Mouse (Mus musculus) left cerebral cortex, postnatal 25 days (tissue): ENCODE measurements at regions not wholly inside any gene's neighbourhood (a gene's known extent, or its start where the extent isn't known, plus 50 kb on each side); places are given as distances from the start of the nearest gene placed in this dataset.

ENCODE experiments used
- DNase-seq, 2 experiments: peaks; one replicate each; pipeline ENCODE4 v3.0.0; 2022; ENCODE audit warnings: low spot score in 2 of 2, mixed read lengths in 1 of 2
- intact Hi-C: fragments of 180-260 bp; cut with DNase I; formaldehyde crosslinking; loops from one replicate; pipeline ENCODE4 v1.15.1; 2025
- microRNA-seq, 2 experiments: library from miRNA; unstranded; fragments of <30 nt; microRNA quantifications; one replicate each; pipeline ENCODE4 v1.2.0; 2022

DNA sequence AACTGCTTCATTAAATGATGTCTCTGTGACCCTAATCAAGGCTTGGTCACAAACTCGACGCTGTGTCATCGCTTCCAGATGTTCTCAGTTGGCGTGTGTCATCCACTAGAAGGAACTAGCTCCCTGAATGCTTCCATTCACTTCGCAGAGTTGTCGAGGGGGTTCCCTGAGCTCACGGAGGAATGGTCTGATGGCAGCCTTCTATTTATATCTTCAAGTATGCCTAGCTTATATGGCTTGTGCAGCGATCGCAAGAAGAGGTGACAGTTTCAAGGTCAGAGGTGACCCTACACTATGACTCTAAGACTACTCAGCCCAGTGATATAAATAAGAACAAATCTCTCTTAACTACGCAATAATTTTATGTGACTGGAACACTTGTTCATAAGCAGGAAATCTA lies 126.3 kb downstream of the Nr4a2 start:
- intact Hi-C loops: no loop called here
- DNase-seq: peak in 1 of 2 experiments; percentile 7

DNA sequence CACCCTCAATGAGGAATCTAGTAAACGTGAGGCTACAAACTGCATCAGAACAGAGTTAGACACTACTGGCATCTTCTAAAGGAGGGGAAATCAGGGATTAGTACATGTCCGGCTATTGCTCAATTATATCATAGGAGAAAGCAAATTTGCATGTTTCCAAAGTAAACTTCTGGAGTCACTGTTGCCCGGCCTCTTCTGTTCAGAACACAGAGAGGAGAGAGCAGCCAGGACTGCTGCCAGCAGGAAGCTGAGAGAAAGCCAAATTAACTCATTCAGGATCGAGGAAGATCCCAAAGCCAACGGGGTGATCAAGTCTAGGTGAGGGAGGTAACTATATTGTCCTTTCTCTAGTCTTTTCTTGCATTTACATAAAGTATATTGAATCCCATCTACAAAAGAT lies 131.0 kb downstream of the Nr4a2 start:
- intact Hi-C loops: no loop called here
- DNase-seq: no peak

GRCm38 (mm10) chr2:56991821-56992220 lies 132.0 kb downstream of the Nr4a2 start:
- DNase-seq: no peak
- intact Hi-C loops: no loop called here

DNA sequence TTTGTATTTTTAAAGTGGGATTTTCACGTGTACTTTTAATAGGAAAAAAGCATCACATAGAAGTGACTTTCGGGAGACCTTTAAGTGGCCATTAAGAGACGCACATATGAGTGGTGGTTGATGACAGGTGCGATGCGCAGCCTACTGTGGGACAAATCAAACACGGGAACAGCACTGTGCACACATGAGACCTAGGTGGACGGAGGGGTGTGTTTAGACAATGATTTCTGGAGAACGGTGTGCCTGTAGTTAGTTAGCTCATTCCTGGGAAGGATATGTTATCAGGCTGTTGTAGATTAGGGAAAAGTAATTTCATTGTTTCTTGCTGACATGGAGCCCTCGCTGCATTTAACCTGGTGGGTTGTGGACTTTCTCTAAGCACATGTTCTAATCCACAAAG lies 133.0 kb downstream of the Nr4a2 start:
- DNase-seq: no peak
- intact Hi-C loops: no loop called here

DNA sequence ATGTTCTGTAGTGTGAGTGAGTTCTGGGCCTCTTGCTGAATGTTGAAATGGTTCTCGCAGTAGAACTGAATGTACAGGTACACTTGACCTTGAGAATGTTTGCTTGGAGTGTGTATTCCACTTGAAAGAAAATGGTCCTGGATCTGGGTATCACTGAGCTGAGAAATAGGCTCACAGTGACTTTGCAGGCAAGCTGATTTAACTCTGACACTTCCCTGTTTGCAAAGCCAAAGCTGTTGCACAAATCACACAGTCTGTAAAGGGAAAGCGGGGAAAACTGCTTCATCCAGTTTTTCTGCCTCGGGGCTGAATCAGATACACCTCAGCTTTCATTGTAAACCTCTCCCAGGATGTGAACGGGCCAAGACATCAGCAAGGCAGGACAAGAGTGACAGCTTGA lies 140.6 kb downstream of the Nr4a2 start:
- intact Hi-C loops: no loop called here
- no peak for DNase-seq

DNA sequence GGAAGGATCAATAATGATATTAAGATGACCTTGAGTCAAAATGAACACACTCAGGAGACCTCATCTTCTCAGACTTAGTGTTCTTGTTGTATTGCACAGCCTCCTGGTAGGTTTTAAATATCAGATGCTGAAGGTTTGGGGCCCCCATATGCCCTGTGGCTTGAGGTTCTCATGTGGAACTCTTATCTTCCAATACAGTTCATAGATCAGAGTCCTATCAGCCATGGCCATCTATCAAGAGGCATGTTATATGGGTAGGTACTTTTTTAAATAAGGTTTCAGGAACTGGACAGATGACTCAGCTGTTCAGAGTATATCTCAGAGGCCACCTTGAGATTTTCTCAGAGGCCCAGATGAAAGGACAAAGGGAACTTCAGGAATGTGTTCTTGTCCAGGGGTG lies 143.2 kb downstream of the Nr4a2 start:
- intact Hi-C loops: no loop called here

GRCm38 (mm10) chr2:56975680-56976079 lies 148.1 kb downstream of the Nr4a2 start:
- intact Hi-C loops: no loop called here
- DNase-seq: no peak

More for the DNA sequence above, 143.2 kb downstream of the Nr4a2 start:
- DNase-seq: no peak

GRCm38 (mm10) chr2:56963937-56964695 lies 159.7 kb downstream of the Nr4a2 start:
- DNase-seq: no peak
- intact Hi-C loops: no loop called here

- DNase-seq: no peak
- intact Hi-C loops: no loop called here
Observed at GRCm38 (mm10) chr2:56959695-56960094, 164.1 kb downstream of the Nr4a2 start.

- intact Hi-C loops: no loop called here
- no peak for DNase-seq
Observed at GRCm38 (mm10) chr2:56953337-56953736, 170.5 kb downstream of the Nr4a2 start.

DNA sequence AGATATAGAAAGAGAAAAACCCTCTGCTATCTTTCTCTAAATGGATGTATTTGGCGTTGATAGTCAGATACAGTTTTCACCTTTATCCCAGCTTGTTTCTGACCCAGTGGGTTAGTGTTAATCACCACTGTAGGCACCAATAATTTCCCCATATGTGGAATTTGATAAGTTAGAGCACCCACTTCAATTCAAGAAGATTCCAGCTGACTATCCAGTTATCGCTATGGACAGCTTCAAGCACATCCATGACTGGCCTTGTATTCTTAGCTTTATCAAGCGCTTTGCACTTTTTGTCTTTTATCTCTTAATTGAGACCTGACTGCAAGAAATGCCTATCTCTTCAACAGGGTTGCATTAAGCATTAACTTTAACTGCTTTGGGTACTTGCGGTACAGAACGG lies 211.3 kb downstream of the Nr4a2 start:
- intact Hi-C loops: no loop called here
- DNase-seq: no peak

GRCm38 (mm10) chr2:56909096-56909865 lies 214.5 kb downstream of the Nr4a2 start:
- no peak for DNase-seq
- intact Hi-C loops: no loop called here

DNA sequence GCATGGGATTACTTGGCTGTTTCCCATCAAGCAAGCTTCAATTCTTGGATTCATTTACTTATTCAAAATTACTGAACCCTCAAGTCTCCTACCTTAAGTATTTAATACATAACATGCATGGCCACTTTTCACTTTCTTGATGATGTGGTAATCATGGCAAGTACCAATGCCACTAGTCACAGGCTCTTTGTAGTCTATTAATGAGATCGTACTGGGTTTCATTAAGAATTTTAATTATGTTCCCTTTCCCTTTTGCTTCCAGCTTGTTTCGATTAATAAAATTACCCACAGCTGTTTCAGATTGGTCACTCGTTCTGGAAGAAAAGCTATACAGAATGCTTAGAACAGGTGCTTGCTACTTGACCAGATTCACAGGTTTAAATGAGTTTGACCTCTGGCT lies 238.6 kb downstream of the Nr4a2 start:
- no peak for DNase-seq

GRCm38 (mm10) chr2:56860776-56861175 lies 263.0 kb downstream of the Nr4a2 start:
- intact Hi-C loops: no loop called here

More for the DNA sequence above, 238.6 kb downstream of the Nr4a2 start:
- intact Hi-C loops: no loop called here

DNA sequence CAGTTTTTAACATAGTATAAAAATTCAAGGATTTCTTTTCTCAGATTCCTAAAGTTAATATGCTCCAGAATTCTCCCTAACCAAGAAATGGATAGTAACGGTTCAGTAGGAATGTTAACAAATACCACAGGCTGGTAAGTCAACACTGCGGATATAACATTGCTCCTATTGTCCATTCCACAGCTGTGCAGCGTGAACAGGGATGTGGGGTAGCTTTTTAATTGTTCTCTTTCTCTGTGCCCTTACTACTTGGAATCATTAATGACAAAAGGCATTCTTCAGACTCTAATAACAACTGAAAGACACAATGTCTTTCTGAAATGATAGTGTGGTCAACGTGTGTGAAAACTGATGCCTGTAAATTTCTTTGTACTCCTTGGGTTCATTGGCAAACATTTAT lies 303.3 kb downstream of the Nr4a2 start:
- intact Hi-C loops: no loop called here
- no peak for DNase-seq

More at GRCm38 (mm10) chr2:56860776-56861175, 263.0 kb downstream of the Nr4a2 start:
- no peak for DNase-seq

DNA sequence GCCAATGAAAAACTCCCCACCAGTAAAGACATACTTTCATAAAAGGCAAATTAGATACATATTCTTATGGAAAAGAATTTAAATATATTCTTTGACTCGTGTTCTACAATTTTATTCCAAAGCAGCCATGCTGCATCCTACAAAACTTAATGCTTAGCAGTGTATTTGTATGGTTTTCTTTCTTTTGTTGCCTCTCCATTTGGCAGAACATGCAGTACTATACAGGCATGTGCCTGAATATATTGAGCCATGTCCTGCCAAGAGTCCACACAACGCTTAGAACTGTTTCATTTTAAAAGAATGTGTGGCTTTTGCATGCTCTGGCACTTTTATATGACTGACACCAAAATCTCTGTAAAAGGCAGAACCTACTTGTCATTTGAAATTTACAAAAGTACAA lies 339.0 kb downstream of the Nr4a2 start:
- intact Hi-C loops: no loop called here
- DNase-seq: no peak

Small RNA genes in the stretch of these regions (microRNA-seq; reads per million reads assigned to microRNA genes)
- gene Mir195b: 0 reads per million in 2 experiments
